ENCODE assay signal across 10 mouse cellular contexts in the genomic region with DNA sequence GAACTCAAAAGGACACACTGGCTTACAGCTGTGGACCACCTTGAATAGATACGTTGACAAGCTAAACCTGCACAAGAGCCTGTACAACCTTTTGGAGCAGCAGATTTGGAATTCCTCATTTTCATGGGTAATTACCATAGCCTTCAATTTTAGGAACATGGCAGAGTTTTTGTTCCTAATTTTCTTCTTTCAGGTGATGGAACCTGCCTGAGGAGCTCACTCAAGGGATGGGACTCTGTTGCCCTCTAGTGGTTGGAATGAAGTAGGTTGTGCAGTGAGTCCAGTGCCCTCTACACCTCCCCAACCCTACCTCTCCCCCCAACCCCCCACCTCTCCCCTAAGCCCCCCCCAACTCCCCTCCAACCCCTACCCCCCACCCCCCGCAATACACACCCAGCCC.
DNase-seq lines count a peak whose midpoint lies in the region; ATAC-seq and TF ChIP-seq lines count a peak whose summit lies in the region.
"Had no signal": no experiment of that assay in that cellular context is flagged by ENCODE, and none has a peak within 500 bp of the region (broad histone marks: within the 10 kb centered on the region; RNA-seq: fewer than 3 reads in every experiment).

No protein-coding gene starts in this region.

- H3K9me3 ChIP-seq in stomach, postnatal 0 days (ENCODE audit: control insufficient read depth, low read length), result no peaks in the 10 kb centered on the region
- H3K9me3 ChIP-seq: embryonic facial prominence, embryonic 13.5 days had no signal

- 71% methylated on average over 2 of the region's 2 CpGs for WGBS in heart, adult 2 months
- WGBS in stomach, postnatal 0 days, result 89% methylated on average over 2 of the region's 2 CpGs

- H3K4me3 ChIP-seq in heart, adult 2 months, result no peak overlapping the region
- no peak overlapping the region for H3K4me3 ChIP-seq in stomach, postnatal 0 days (ENCODE audit: low read depth, low read length)
- H3K4me3 ChIP-seq: embryonic facial prominence, embryonic 13.5 days had no signal

- no peak overlapping the region for H3K9ac ChIP-seq in heart, adult 2 months (ENCODE audit: low read depth, low read length)
- no peak overlapping the region for H3K9ac ChIP-seq in stomach, postnatal 0 days (ENCODE audit: low read length)
- H3K9ac ChIP-seq: embryonic facial prominence, embryonic 13.5 days had no signal

- intact Hi-C loops in heart, adult 2 months (cut with DNase I), result no loop called here

- H3K79me2 ChIP-seq in heart, adult 2 months (replicated peaks; ENCODE audit: control insufficient read depth, insufficient read depth, low read length), result no peaks in the 10 kb centered on the region

- peak; percentile 54 for TF ChIP-seq CTCF in heart, adult 2 months (IDR thresholded peaks at IDR 0.05)
- peak; percentile 67 for TF ChIP-seq CTCF in stomach, postnatal 0 days (IDR thresholded peaks at IDR 0.05; ENCODE audit: low read depth)

- peak; percentile 65 to 77; a peak in 3 of 4 replicates for ATAC-seq in hematopoietic stem cell, adult 5-6 weeks (replicated peaks in 1 of 2; ENCODE audit: insufficient read depth in 1 of 2, low FRiP score in 2 of 2, low TSS enrichment in 1 of 2, low read depth in 1 of 2, poor library complexity in 2 of 2, severe bottlenecking in 2 of 2)
- ATAC-seq in stomach, postnatal 0 days (ENCODE audit: low FRiP score, low TSS enrichment), result no peak

- H3K27me3 ChIP-seq in heart, adult 2 months (ENCODE audit: control insufficient read depth, insufficient read depth, low read length), result no peaks in the 10 kb centered on the region
- no peaks in the 10 kb centered on the region for H3K27me3 ChIP-seq in stomach, postnatal 0 days (ENCODE audit: control insufficient read depth, insufficient read depth, low read length)
- H3K27me3 ChIP-seq: embryonic facial prominence, embryonic 13.5 days had no signal

- no peak overlapping the region for H3K4me2 ChIP-seq in stomach, postnatal 0 days (replicated peaks; ENCODE audit: low read depth)
- H3K4me2 ChIP-seq: embryonic facial prominence, embryonic 13.5 days had no signal

- H3K27ac ChIP-seq in heart, adult 2 months, result no peak overlapping the region
- no peak overlapping the region for H3K27ac ChIP-seq in stomach, postnatal 0 days (replicated peaks)
- H3K27ac ChIP-seq: embryonic facial prominence, embryonic 13.5 days; macrophage had no signal

- H3K36me3 ChIP-seq in heart, adult 2 months (ENCODE audit: control insufficient read depth, insufficient read depth, low read length), result no peaks in the 10 kb centered on the region
- no peaks in the 10 kb centered on the region for H3K36me3 ChIP-seq in stomach, postnatal 0 days (ENCODE audit: control insufficient read depth, insufficient read depth, low read length)
- H3K36me3 ChIP-seq: embryonic facial prominence, embryonic 13.5 days had no signal

- DNase-seq in heart, adult 2 months, result no peak
- DNase-seq in heart, adult 18-20 months, result no peak
- peak; percentile 3 for DNase-seq in thymus, postnatal 25 days
- no peak for DNase-seq in thymus, adult 18-20 months
- DNase-seq in stomach, postnatal 0 days (ENCODE audit: low spot score), result no peak
- no peak for DNase-seq in right cerebral cortex, postnatal 25 days
- no peak for DNase-seq in frontal cortex, postnatal 25 days (ENCODE audit: low spot score in 2 of 2)

- no peak for TF ChIP-seq POLR2A in heart, adult 2 months (IDR thresholded peaks at IDR 0.05; ENCODE audit: insufficient read depth, low read depth, low read length)

- no peaks in the 10 kb centered on the region for H3K4me1 ChIP-seq in heart, adult 2 months (ENCODE audit: control insufficient read depth, insufficient read depth, low read length)
- H3K4me1 ChIP-seq in stomach, postnatal 0 days (replicated peaks; ENCODE audit: control insufficient read depth, insufficient read depth), result no peaks in the 10 kb centered on the region
- H3K4me1 ChIP-seq: embryonic facial prominence, embryonic 13.5 days had no signal

- no peak for TF ChIP-seq EP300 in heart, adult 2 months (IDR thresholded peaks at IDR 0.05; ENCODE audit: insufficient read depth, low read depth, low read length)
- no peak for TF ChIP-seq EP300 in stomach, postnatal 0 days (optimal IDR thresholded peaks at IDR 0.05)
